Mouse (Mus musculus) C2C12 (cell line): ENCODE measurements around the gene Iqsec1. TPM values are rescaled to one million over a fixed set of nuclear protein-coding genes. Genes with fewer than 3 reads are reported as not detected.

Experiments used
- H3K27me3 ChIP-seq: one replicate; pipeline ENCODE4 v1.6.1; 2011; ENCODE audit not compliant: control insufficient read depth, insufficient read depth, insufficient read length
- H3K36me3 ChIP-seq: one replicate; pipeline ENCODE4 v1.6.1; 2011; ENCODE audit not compliant: control insufficient read depth, insufficient read depth
- H3K4me3 ChIP-seq: one replicate; pipeline ENCODE4 v1.5.1; 2011; ENCODE audit warnings: mild to moderate bottlenecking, control low read depth; ENCODE audit not compliant: poor library complexity, insufficient read depth, severe bottlenecking
- H3K79me2 ChIP-seq: one replicate; pipeline ENCODE4 v1.6.1; 2011; ENCODE audit not compliant: control insufficient read depth, insufficient read depth
- H3K79me3 ChIP-seq: one replicate; pipeline ENCODE4 v1.6.1; 2011; ENCODE audit warnings: low read depth, control low read depth
- H3ac ChIP-seq: one replicate; pipeline ENCODE3; 2011; ENCODE audit warnings: low read depth; ENCODE audit not compliant: control insufficient read depth, insufficient read length
- CEBPB ChIP-seq: IDR thresholded peaks from one replicate; pipeline ENCODE4 v1.6.1; 2011; ENCODE audit warnings: low read depth, mild to moderate bottlenecking, control low read depth, moderate library complexity
- CTCF ChIP-seq: IDR thresholded peaks from one replicate; pipeline ENCODE4 v1.5.1; 2011; ENCODE audit not compliant: control insufficient read depth, insufficient read depth, insufficient read length
- FOSL1 ChIP-seq: IDR thresholded peaks from one replicate; pipeline ENCODE4 v1.8.0; 2011; ENCODE audit warnings: mild to moderate bottlenecking, low read length; ENCODE audit not compliant: poor library complexity, insufficient read depth, severe bottlenecking
- MAX ChIP-seq: IDR thresholded peaks from one replicate; pipeline ENCODE4 v1.6.1; 2011; ENCODE audit warnings: mild to moderate bottlenecking, control low read depth
- MYOD1 ChIP-seq: IDR thresholded peaks from one replicate; pipeline ENCODE4 v1.6.1; 2011; ENCODE audit warnings: low read depth; ENCODE audit not compliant: control insufficient read depth, insufficient read length
- MYOG ChIP-seq: IDR thresholded peaks from one replicate; pipeline ENCODE4 v1.6.1; 2011; ENCODE audit not compliant: control insufficient read depth, insufficient read length; ENCODE audit errors: extremely low read depth
- USF1 ChIP-seq: IDR thresholded peaks from one replicate; pipeline ENCODE4 v1.6.1; 2011; ENCODE audit warnings: low read depth, mild to moderate bottlenecking, control low read depth, moderate library complexity
- polyA plus RNA-seq: library from polyadenylated mRNA; unstranded; fragments of >200 nt; fragmentation: generic; extraction: Trizol; gene quantifications from one replicate; pipeline ENCODE4 v1.2.1, GENCODE M21; 2012; ENCODE audit warnings: missing spikeins

Iqsec1 gene
- polyA plus RNA-seq, 1 experiment = 20.6 TPM

DNA sequence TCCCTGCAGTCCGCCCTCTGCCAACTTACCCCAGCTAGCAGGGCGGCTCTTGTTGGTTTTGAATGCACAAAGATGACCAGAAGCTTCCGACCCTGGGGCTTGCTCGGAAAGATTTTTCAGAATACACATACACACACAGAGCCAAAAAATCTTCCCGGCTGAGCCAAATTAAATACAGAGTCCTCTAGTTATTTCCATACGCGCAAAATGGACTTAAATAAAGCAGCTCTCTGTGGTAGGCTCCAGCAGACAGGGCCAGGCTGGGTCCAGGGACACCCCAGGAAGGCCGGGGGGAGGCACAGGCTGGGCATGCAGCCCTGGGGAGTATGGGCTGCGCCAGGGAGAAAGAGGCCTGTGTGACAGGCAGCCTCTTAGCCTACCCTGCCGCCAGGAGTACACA is 282.0 kb downstream of the Iqsec1 start:
- peaks cover 42% of the 10 kb centered on the region for H3K79me3 ChIP-seq
- no peak overlapping the region for H3K4me3 ChIP-seq
- H3K27me3 ChIP-seq = no peaks in the 10 kb centered on the region
- H3K36me3 ChIP-seq = peaks cover 6% of the 10 kb centered on the region
- no peak for TF ChIP-seq CEBPB
- no peak for TF ChIP-seq MYOG
- TF ChIP-seq CTCF = no peak
- TF ChIP-seq MYOD1 = no peak
- no peak for TF ChIP-seq MAX
- no peak for TF ChIP-seq USF1
- no peak for TF ChIP-seq FOSL1
- H3ac ChIP-seq = no peak overlapping the region
- peaks cover 100% of the 10 kb centered on the region for H3K79me2 ChIP-seq

DNA sequence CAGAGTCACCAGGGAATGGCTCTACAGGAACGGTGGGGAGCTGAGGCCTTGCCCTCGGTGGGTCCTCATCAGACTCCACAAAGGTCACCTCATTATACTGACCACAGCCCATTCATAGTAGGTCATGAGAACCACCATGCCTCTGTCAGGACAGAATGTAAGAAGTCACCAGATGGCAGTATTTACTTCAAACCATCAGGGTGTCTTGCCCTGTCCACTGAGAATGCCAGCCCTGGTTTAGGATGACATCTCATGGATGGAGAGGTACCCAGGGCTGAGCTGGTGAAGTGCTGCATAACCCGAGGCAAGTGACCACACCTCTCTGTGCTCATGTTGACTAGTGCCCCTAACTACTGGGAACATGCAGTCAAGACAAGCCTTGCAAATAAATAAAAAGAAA is 282.7 kb downstream of the Iqsec1 start:
- Histone ChIP-seq H3K27me3 (no peaks in the 10 kb centered on the region), H3ac (no peak overlapping the region), H3K79me3 (peaks cover 43% of the 10 kb centered on the region), H3K79me2 (peaks cover 100% of the 10 kb centered on the region), H3K4me3 (no peak overlapping the region), H3K36me3 (peaks cover 6% of the 10 kb centered on the region)
- no peak for TF ChIP-seq MAX
- TF ChIP-seq USF1 = no peak
- no peak for TF ChIP-seq MYOD1
- TF ChIP-seq CEBPB = no peak
- no peak for TF ChIP-seq FOSL1
- TF ChIP-seq CTCF = no peak
- no peak for TF ChIP-seq MYOG

DNA sequence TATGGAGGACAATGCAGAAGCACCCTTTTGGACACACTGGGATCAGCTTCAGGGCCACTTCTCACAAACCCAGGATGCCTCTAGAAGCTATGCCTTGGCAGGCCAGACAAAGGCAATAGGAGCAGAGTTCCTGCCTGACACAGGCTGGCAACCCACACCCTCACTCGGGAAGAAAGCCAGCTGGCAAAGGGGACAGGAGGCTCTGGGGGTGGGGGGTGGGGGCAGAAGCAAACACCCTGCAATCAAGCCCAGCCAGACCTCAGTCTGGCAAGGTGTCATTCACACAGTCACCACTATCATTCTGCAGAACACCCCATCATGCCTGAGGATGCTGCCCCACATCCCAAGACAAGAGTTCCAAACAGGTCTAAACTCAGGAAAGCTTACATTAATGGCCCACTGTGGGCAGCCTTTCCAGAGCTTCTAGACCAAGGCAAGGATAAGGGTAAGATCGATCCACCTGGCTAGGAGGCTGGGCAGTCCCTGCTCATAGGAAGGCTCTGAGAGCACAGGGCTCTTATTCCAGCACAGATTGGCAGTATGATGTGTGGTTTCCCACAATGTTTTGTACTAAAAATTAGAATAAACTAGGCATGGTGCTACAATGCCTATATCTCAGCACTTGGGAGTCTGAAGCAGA is 283.7 kb downstream of the Iqsec1 start:
- H3ac ChIP-seq = no peak overlapping the region
- peaks cover 6% of the 10 kb centered on the region for H3K36me3 ChIP-seq
- H3K4me3 ChIP-seq = no peak overlapping the region
- TF ChIP-seq FOSL1 = no peak
- TF ChIP-seq MYOD1 = no peak
- TF ChIP-seq MYOG = no peak
- TF ChIP-seq MAX = no peak
- TF ChIP-seq USF1 = no peak
- TF ChIP-seq CEBPB = no peak
- TF ChIP-seq CTCF = no peak
- H3K79me3 ChIP-seq = peaks cover 46% of the 10 kb centered on the region
- no peaks in the 10 kb centered on the region for H3K27me3 ChIP-seq
- peaks cover 100% of the 10 kb centered on the region for H3K79me2 ChIP-seq

DNA sequence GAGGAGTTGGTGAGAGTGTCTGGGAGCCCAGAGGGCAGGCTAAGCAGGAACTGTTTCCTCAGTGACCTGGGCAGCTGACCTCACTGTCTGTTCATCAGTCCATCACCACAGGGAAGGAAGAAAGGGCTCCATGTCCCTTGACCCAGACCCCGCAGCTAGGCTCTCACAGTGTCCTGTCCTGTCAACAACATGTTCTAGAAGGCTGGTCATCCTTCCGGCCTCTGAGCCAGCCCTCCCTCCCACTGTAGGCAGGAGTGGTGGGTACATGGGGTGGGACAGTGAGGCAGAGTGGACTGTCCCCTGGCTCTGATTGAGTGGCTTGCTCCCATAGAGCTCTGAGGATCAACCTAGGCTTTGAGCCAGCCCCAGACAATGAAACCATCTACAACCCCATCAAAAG is 284.7 kb downstream of the Iqsec1 start:
- Histone ChIP-seq H3K36me3 (peaks cover 6% of the 10 kb centered on the region), H3K79me3 (peaks cover 40% of the 10 kb centered on the region), H3K27me3 (no peaks in the 10 kb centered on the region), H3K4me3 (no peak overlapping the region), H3K79me2 (peaks cover 100% of the 10 kb centered on the region), H3ac (no peak overlapping the region)
- no peak for TF ChIP-seq MYOG
- no peak for TF ChIP-seq FOSL1
- no peak for TF ChIP-seq MYOD1
- no peak for TF ChIP-seq CEBPB
- TF ChIP-seq CTCF = no peak
- TF ChIP-seq USF1 = no peak
- TF ChIP-seq MAX = no peak

DNA sequence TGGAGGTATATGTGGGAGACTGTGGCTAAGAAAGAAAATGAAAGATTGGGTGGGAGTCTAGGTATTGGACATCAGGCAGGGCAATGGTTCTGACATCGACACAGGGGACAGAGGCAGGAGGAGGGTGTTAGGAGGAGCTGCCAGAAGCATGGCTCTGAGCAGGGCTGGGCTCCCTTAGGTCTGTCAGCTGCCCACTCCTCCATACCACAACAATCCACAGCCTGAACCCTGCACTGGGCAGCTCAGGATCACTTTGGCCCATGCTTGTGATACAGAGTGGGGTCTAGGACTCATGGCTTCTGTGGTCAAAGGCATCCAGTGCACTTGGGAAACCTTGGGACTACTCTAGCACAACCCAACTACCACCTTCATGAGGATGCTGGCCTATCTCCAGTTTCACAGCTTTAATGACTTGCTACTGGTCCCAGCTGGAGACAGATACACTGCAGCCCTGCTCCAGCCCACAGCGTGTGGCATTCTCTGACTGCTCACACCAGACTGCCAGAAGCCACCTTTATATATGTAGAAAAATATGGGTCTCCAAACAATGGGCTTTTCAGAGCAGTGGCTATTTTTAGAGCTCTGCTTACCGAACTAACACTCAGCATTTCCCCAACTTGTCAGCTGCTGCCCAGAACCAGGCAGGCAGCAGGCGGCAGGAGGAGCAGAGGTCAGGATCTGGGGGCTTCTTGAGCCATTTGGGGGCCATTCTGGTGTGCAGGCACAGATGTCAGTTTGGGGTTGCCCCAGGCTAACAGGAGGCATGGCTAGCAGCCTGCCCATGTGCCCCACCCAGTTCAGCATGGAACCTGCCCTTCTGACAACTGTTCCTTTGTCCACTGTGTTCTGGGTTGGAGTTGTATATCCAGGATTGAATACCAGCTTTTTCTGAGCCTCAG is 285.4 kb downstream of the Iqsec1 start:
- H3K79me3 ChIP-seq = peaks cover 40% of the 10 kb centered on the region
- H3K4me3 ChIP-seq = no peak overlapping the region
- H3ac ChIP-seq = no peak overlapping the region
- peaks cover 98% of the 10 kb centered on the region for H3K79me2 ChIP-seq
- peaks cover 6% of the 10 kb centered on the region for H3K36me3 ChIP-seq
- no peak for TF ChIP-seq MYOD1
- TF ChIP-seq MAX = no peak
- no peak for TF ChIP-seq FOSL1
- TF ChIP-seq CEBPB = no peak
- no peak for TF ChIP-seq MYOG
- no peak for TF ChIP-seq CTCF
- no peak for TF ChIP-seq USF1
- no peaks in the 10 kb centered on the region for H3K27me3 ChIP-seq
